Mouse (Mus musculus) limb, embryonic 11.5 days (tissue): ENCODE results near the gene Spaca3. TPM values are rescaled to one million over a fixed set of nuclear protein-coding genes. Genes with fewer than 3 reads are reported as not detected.
A peak's percentile ranks its signal among the peaks of the same experiment; 100 is the strongest.

ENCODE experiments used
- ATAC-seq: fragments of 200-750 bp; cut with Nextera tagmentation; 2 replicates; pipeline ENCODE4 v1.8.0; 2017; ENCODE audit warnings: low read depth; ENCODE audit not compliant: insufficient number of reproducible peaks, low FRiP score, low TSS enrichment
- DNase-seq: peaks from one replicate; pipeline ENCODE4 v3.0.0-alpha.2; 2015; ENCODE audit warnings: low spot score
- H3K27ac ChIP-seq: fragments of 300-500 bp; sonication (generic); replicated peaks from 2 replicates; pipeline ENCODE4 v1.5.1; 2014; ENCODE audit warnings: low read depth, mild to moderate bottlenecking, low read length
- H3K27me3 ChIP-seq: fragments of 300-500 bp; sonication (generic); 2 replicates; pipeline ENCODE4 v1.6.1; 2014; ENCODE audit warnings: mild to moderate bottlenecking, low read length, mixed read lengths; ENCODE audit not compliant: control insufficient read depth, insufficient read depth
- H3K36me3 ChIP-seq: fragments of 300-500 bp; sonication (generic); 2 replicates; pipeline ENCODE4 v1.6.1; 2014; ENCODE audit warnings: mild to moderate bottlenecking, low read length, moderate library complexity, mixed read lengths; ENCODE audit not compliant: control insufficient read depth, insufficient read depth
- H3K4me1 ChIP-seq: fragments of 300-500 bp; sonication (generic); 2 replicates; pipeline ENCODE4 v1.6.1; 2014; ENCODE audit warnings: low read length, mixed read lengths; ENCODE audit not compliant: control insufficient read depth, insufficient read depth
- H3K4me2 ChIP-seq: fragments of 300-500 bp; sonication (generic); 2 replicates; pipeline ENCODE4 v1.6.1; 2014; ENCODE audit warnings: low read depth, mild to moderate bottlenecking, moderate library complexity; ENCODE audit not compliant: severe bottlenecking
- H3K4me3 ChIP-seq: fragments of 300-500 bp; sonication (generic); 2 replicates; pipeline ENCODE4 v1.5.1; 2014; ENCODE audit warnings: low read depth, low read length
- H3K9ac ChIP-seq: fragments of 300-500 bp; sonication (generic); 2 replicates; pipeline ENCODE4 v1.6.1; 2014; ENCODE audit warnings: mild to moderate bottlenecking, low read length
- H3K9me3 ChIP-seq: fragments of 300-500 bp; sonication (generic); 2 replicates; pipeline ENCODE4 v1.6.1; 2016; ENCODE audit warnings: low read length; ENCODE audit not compliant: control insufficient read depth
- WGBS: fragments of 180-500 bp; shearing (Covaris S2); extraction: QIAGEN DNeasy Blood & Tissue Kit; methylation state at CpG from one replicate; pipeline ENCODE4 v1.1.7; 2014; 5-methylcytosine and 5-hydroxymethylcytosine counted together
- polyA plus RNA-seq: library from polyadenylated mRNA; unstranded; fragments of >200 nt; fragmentation: Nextera tagmentation; extraction: Ambion mirVana; gene quantifications from 2 replicates; pipeline ENCODE4 v1.2.1, GENCODE M21; 2014

Spaca3 gene
- polyA plus RNA-seq, 1 experiment from 2014 or later: not detected

GRCm38 (mm10) chr11:80821296-80821695, 36.9 kb upstream of the Spaca3 start:
- no peaks in the 10 kb centered on the region for H3K9me3 ChIP-seq
- no peak overlapping the region for H3K27ac ChIP-seq
- no peak overlapping the region for H3K9ac ChIP-seq
- ATAC-seq: no peak
- H3K4me2 ChIP-seq: no peak overlapping the region
- H3K4me1 ChIP-seq: peaks cover 3% of the 10 kb centered on the region; the same call in 1 of the 2 replicates
- peak; percentile 51 for DNase-seq
- WGBS: 49% methylated on average over 14 of the region's 14 CpGs
- peaks cover 7% of the 10 kb centered on the region; the same call in 1 of the 2 replicates for H3K36me3 ChIP-seq
- H3K4me3 ChIP-seq: no peak overlapping the region
- H3K27me3 ChIP-seq: no peaks in the 10 kb centered on the region

GRCm38 (mm10) chr11:80821794-80822193, 36.4 kb upstream of the Spaca3 start:
- no peak for DNase-seq
- H3K9ac ChIP-seq: no peak overlapping the region

GRCm38 (mm10) chr11:80835395-80835794, 22.8 kb upstream of the Spaca3 start:
- ATAC-seq (no peak), DNase-seq (no peak)
- 90% methylated on average over 2 of the region's 2 CpGs for WGBS
- Histone ChIP-seq H3K36me3 (no peaks in the 10 kb centered on the region), H3K27me3 (no peaks in the 10 kb centered on the region), H3K4me2 (no peak overlapping the region), H3K4me3 (no peak overlapping the region), H3K9ac (no peak overlapping the region), H3K27ac (no peak overlapping the region), H3K4me1 (no peaks in the 10 kb centered on the region), H3K9me3 (no peaks in the 10 kb centered on the region)

More at GRCm38 (mm10) chr11:80821794-80822193, 36.4 kb upstream of the Spaca3 start:
- H3K27me3 ChIP-seq: no peaks in the 10 kb centered on the region
- H3K4me3 ChIP-seq: no peak overlapping the region
- peaks cover 7% of the 10 kb centered on the region; the same call in 1 of the 2 replicates for H3K36me3 ChIP-seq
- no peak overlapping the region for H3K4me2 ChIP-seq
- 83% methylated on average over 9 of the region's 9 CpGs for WGBS
- peaks cover 3% of the 10 kb centered on the region; the same call in 1 of the 2 replicates for H3K4me1 ChIP-seq
- H3K27ac ChIP-seq: no peak overlapping the region
- no peaks in the 10 kb centered on the region for H3K9me3 ChIP-seq
- ATAC-seq: no peak

GRCm38 (mm10) chr11:80835841-80836240, 22.3 kb upstream of the Spaca3 start:
- Histone ChIP-seq H3K27me3 (no peaks in the 10 kb centered on the region), H3K4me2 (no peak overlapping the region), H3K4me3 (no peak overlapping the region), H3K27ac (no peak overlapping the region), H3K36me3 (no peaks in the 10 kb centered on the region), H3K9ac (no peak overlapping the region), H3K4me1 (no peaks in the 10 kb centered on the region), H3K9me3 (no peaks in the 10 kb centered on the region)
- DNase-seq (no peak), ATAC-seq (no peak)
- 70% methylated on average over 4 of the region's 4 CpGs for WGBS

- Histone ChIP-seq H3K4me3 (no peak overlapping the region), H3K27ac (no peak overlapping the region), H3K9me3 (no peaks in the 10 kb centered on the region), H3K36me3 (no peaks in the 10 kb centered on the region), H3K9ac (no peak overlapping the region), H3K4me2 (no peak overlapping the region), H3K4me1 (no peaks in the 10 kb centered on the region), H3K27me3 (no peaks in the 10 kb centered on the region)
- 65% methylated on average over 1 of the region's 1 CpGs for WGBS
- ATAC-seq (no peak), DNase-seq (no peak)
Measured at GRCm38 (mm10) chr11:80838724-80839123, 19.4 kb upstream of the Spaca3 start.

GRCm38 (mm10) chr11:80843435-80843834, 14.7 kb upstream of the Spaca3 start:
- Histone ChIP-seq H3K36me3 (no peaks in the 10 kb centered on the region), H3K9ac (no peak overlapping the region), H3K9me3 (no peaks in the 10 kb centered on the region), H3K4me1 (no peaks in the 10 kb centered on the region), H3K4me2 (no peak overlapping the region), H3K4me3 (no peak overlapping the region), H3K27me3 (no peaks in the 10 kb centered on the region), H3K27ac (no peak overlapping the region)
- 87% methylated on average over 2 of the region's 2 CpGs for WGBS
- DNase-seq: no peak
- ATAC-seq: no peak

- DNase-seq: no peak
- 23% methylated on average over 7 of the region's 7 CpGs for WGBS
- no peak overlapping the region for H3K27ac ChIP-seq
Measured at GRCm38 (mm10) chr11:80845486-80845885, 12.7 kb upstream of the Spaca3 start.

GRCm38 (mm10) chr11:80846115-80846514, 12.1 kb upstream of the Spaca3 start:
- no peak overlapping the region for H3K4me3 ChIP-seq
- no peaks in the 10 kb centered on the region for H3K4me1 ChIP-seq
- H3K27ac ChIP-seq: no peak overlapping the region
- H3K27me3 ChIP-seq: no peaks in the 10 kb centered on the region
- 40% methylated on average over 3 of the region's 3 CpGs for WGBS
- ATAC-seq: no peak
- peak; percentile 23 for DNase-seq
- no peaks in the 10 kb centered on the region for H3K9me3 ChIP-seq
- no peaks in the 10 kb centered on the region for H3K36me3 ChIP-seq
- H3K4me2 ChIP-seq: no peak overlapping the region
- H3K9ac ChIP-seq: no peak overlapping the region

More at GRCm38 (mm10) chr11:80845486-80845885, 12.7 kb upstream of the Spaca3 start:
- H3K9me3 ChIP-seq: no peaks in the 10 kb centered on the region
- no peak overlapping the region for H3K4me2 ChIP-seq
- no peaks in the 10 kb centered on the region for H3K27me3 ChIP-seq
- no peak overlapping the region for H3K9ac ChIP-seq
- H3K4me1 ChIP-seq: no peaks in the 10 kb centered on the region
- H3K36me3 ChIP-seq: no peaks in the 10 kb centered on the region
- no peak for ATAC-seq
- H3K4me3 ChIP-seq: no peak overlapping the region

- Histone ChIP-seq H3K27ac (no peak overlapping the region), H3K9me3 (no peaks in the 10 kb centered on the region), H3K36me3 (no peaks in the 10 kb centered on the region), H3K27me3 (no peaks in the 10 kb centered on the region), H3K4me2 (no peak overlapping the region), H3K4me3 (no peak overlapping the region), H3K4me1 (no peaks in the 10 kb centered on the region), H3K9ac (no peak overlapping the region)
- DNase-seq: no peak
- ATAC-seq: no peak
- WGBS: 49% methylated on average over 5 of the region's 5 CpGs
Measured at GRCm38 (mm10) chr11:80848131-80848530, 10.0 kb upstream of the Spaca3 start.
